Mouse (Mus musculus) hindbrain, embryonic 10.5 days (tissue): ENCODE measurements around the gene Dnmt3l. TPM values are rescaled to one million over a fixed set of nuclear protein-coding genes. Genes with fewer than 3 reads are reported as not detected.

Source experiments
- DNase-seq: peaks from one replicate; pipeline ENCODE4 v3.0.0-alpha.2; 2017; ENCODE audit warnings: low spot score
- H3K27ac ChIP-seq: fragments of 300-500 bp; sonication (generic); 2 replicates; pipeline ENCODE4 v1.5.1; 2016; ENCODE audit warnings: mild to moderate bottlenecking, moderate library complexity
- H3K27me3 ChIP-seq: fragments of 300-500 bp; sonication (generic); 2 replicates; pipeline ENCODE4 v1.6.1; 2016; ENCODE audit warnings: mild to moderate bottlenecking; ENCODE audit not compliant: poor library complexity, insufficient read depth, severe bottlenecking
- H3K36me3 ChIP-seq: fragments of 300-500 bp; sonication (generic); 2 replicates; pipeline ENCODE4 v1.6.1; 2016; ENCODE audit warnings: mild to moderate bottlenecking, moderate library complexity
- H3K4me1 ChIP-seq: fragments of 300-500 bp; sonication (generic); replicated peaks from 2 replicates; pipeline ENCODE4 v1.6.1; 2016; ENCODE audit warnings: mild to moderate bottlenecking
- H3K4me3 ChIP-seq: fragments of 300-500 bp; sonication (generic); 2 replicates; pipeline ENCODE4 v1.5.1; 2016; ENCODE audit warnings: mild to moderate bottlenecking, moderate library complexity
- H3K9me3 ChIP-seq: fragments of 300-500 bp; sonication (generic); 2 replicates; pipeline ENCODE4 v1.6.1; 2016; ENCODE audit warnings: mild to moderate bottlenecking, moderate library complexity
- WGBS: fragments of 180-500 bp; shearing (Covaris S2); methylation state at CpG from one replicate; pipeline ENCODE4 v1.1.7; 2016; 5-methylcytosine and 5-hydroxymethylcytosine counted together
- polyA plus RNA-seq: library from polyadenylated mRNA; unstranded; fragments of >200 nt; fragmentation: Nextera tagmentation; extraction: Ambion mirVana; gene quantifications from 2 replicates; pipeline ENCODE4 v1.2.1, GENCODE M21; 2016

Dnmt3l gene
- polyA plus RNA-seq, 1 experiment from 2014 or later = not detected

DNA sequence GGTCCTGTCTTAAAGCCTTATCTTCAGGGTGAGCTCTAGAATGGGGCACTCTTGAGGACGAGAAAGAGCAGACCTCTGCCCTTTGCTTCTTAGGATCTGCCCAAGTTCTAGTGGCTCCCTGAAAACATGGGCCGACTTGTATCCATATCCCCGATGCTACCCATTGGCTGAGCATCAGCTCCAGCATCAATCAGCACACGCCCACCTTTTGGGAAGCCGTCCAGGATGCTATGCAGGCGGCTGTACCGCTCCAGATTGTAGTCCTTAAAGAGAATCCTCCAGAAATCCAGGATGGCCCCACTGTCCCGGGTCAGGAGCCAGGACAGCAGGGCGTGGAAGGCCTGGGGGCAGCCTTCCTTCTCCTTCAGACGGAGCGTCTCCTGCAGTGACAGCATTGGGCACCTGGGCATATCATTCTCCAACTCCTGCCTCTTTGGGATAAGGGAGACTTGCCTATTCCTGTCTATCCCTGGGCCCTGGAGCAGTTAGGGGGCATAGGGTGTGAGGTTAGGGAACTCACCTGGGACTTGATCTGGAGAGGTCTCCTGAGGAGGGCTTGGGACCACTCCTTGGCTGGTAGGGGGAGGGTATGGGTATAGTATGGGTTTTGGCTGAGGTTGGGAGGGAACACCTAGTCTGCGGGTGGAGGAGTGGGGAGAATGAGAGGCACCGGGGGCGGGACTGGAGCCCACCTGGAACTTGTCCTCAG is 1.1 kb downstream of the Dnmt3l start:
- Histone ChIP-seq H3K27ac (peak overlapping the region; percentile 65), H3K36me3 (no peaks in the 10 kb centered on the region), H3K27me3 (peaks cover 23% of the 10 kb centered on the region), H3K4me3 (peak overlapping the region; percentile 40), H3K9me3 (no peaks in the 10 kb centered on the region), H3K4me1 (peaks cover 18% of the 10 kb centered on the region)
- 61% methylated on average over 14 of the region's 14 CpGs for WGBS
- DNase-seq = no peak

DNA sequence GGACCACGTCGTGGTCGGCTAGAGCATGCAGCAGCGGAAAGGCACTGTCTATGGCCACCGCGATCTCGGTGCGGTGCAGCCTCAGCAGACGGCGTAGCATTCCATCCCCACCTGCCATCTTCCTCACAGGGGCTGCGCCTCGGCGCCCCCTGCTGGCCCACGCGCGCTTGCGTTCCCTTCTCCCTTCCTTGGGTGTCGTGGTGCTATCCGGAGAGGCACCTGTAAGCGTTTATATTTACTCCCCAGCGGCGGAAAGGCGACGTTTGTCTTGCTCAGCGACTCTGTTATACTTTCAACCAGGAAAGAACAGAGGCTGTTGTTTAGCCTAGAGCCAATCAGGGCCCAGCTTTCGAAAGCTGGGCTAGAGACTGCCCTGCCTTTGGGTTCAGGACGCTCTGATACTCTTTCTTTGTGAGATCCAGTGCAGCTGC is 1.7 kb downstream of the Dnmt3l start, which contains the start of gene Aire:
Gene Aire (minus strand): TSS at position 205 of the 431 bp plus-strand sequence.
- Histone ChIP-seq H3K4me3 (peak within 1 kb of the TSS; percentile 40), H3K36me3 (no peaks in the 10 kb centered on the region), H3K4me1 (peaks cover 18% of the 10 kb centered on the region), H3K9me3 (no peaks in the 10 kb centered on the region), H3K27me3 (peaks cover 23% of the 10 kb centered on the region), H3K27ac (peak within 1 kb of the TSS; percentile 65)
- 3% methylated on average over 27 of the region's 27 CpGs for WGBS
- peak; percentile 71 for DNase-seq

DNA sequence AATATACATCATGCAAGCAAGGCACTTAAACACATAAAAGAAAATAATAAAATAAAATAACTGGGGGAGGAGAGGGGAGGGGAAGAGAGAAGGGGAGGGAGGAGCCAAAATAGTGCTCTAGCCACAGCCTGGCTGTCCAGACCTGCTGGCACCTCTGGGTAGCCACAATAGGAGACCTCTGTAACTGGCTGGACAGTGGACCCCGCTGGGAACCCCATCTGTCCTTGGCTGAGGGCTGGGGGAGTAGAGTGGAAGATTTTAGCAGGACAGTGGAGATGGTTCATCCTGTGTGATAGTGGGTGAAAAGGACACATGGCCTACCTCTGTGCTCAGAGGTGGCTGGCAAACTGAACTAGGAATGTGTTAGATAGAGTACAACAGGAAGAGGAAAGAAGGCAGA is 2.8 kb downstream of the Dnmt3l start:
- H3K4me3 ChIP-seq = no peak overlapping the region
- no peaks in the 10 kb centered on the region for H3K9me3 ChIP-seq
- H3K27ac ChIP-seq = no peak overlapping the region
- peaks cover 23% of the 10 kb centered on the region for H3K27me3 ChIP-seq
- 88% methylated on average over 1 of the region's 1 CpGs for WGBS
- peaks cover 19% of the 10 kb centered on the region for H3K4me1 ChIP-seq
- no peak for DNase-seq
- H3K36me3 ChIP-seq = no peaks in the 10 kb centered on the region

DNA sequence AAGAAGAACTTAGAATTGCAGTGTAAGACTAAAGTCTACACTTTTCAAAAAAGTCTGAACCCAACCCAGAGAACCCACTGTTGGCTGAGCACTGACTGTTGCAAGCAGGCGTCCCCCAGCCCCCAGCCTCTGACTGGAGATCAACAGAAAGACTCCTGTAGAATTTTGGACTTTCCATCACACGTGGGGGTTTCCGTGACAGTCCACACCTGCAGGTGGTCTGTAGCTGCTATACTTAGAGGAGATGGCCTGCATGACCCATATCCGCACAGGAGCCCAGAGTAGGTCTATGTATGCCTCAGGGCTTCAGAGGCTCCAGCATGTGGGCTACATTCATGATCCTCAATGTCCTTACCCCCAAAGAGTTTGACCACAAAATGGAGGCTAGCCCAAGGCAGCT is 4.6 kb downstream of the Dnmt3l start:
- 85% methylated on average over 4 of the region's 4 CpGs for WGBS
- DNase-seq = no peak
- no peaks in the 10 kb centered on the region for H3K36me3 ChIP-seq

DNA sequence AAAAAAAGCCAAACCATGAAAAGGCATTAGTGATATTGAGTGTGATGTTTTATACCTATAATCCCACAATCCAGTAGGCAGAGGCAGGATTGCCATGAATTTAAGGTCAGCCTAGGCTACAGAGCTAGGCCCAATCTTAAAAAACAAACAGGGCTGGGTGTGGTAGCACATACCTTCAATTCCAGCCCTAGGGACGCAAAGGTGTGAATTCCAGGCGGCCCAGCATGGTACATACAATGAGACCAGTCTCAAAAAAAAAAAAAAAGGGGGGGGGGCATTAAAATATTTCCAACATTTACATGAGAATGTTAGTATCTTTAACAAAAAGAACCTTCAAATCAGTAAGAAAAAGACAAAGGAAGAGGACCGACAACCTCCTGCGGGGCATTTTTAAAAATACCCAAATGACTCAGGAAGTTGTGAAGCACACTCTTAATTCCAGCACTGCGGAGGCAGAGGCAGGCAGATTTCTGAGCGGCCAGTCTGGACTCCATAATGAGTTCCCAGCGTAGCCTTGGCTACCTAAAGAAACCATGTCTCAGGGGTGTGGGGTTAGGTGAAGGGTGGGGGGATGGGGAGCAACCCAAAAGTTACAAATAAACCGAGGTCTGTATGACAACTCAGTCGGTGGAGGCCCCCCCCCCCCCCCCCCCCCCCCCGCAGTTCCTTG is 6.4 kb downstream of the Dnmt3l start:
- Histone ChIP-seq H3K27me3 (peaks cover 9% of the 10 kb centered on the region; the same call in 1 of the 2 replicates), H3K4me1 (peaks cover 9% of the 10 kb centered on the region), H3K4me3 (no peak overlapping the region), H3K27ac (no peak overlapping the region), H3K36me3 (no peaks in the 10 kb centered on the region), H3K9me3 (no peaks in the 10 kb centered on the region)
- no peak for DNase-seq
- 79% methylated on average over 10 of the region's 10 CpGs for WGBS

More for the DNA sequence above, 4.6 kb downstream of the Dnmt3l start:
- Histone ChIP-seq H3K9me3 (no peaks in the 10 kb centered on the region), H3K27me3 (peaks cover 23% of the 10 kb centered on the region), H3K4me1 (peaks cover 19% of the 10 kb centered on the region), H3K27ac (no peak overlapping the region), H3K4me3 (no peak overlapping the region)

DNA sequence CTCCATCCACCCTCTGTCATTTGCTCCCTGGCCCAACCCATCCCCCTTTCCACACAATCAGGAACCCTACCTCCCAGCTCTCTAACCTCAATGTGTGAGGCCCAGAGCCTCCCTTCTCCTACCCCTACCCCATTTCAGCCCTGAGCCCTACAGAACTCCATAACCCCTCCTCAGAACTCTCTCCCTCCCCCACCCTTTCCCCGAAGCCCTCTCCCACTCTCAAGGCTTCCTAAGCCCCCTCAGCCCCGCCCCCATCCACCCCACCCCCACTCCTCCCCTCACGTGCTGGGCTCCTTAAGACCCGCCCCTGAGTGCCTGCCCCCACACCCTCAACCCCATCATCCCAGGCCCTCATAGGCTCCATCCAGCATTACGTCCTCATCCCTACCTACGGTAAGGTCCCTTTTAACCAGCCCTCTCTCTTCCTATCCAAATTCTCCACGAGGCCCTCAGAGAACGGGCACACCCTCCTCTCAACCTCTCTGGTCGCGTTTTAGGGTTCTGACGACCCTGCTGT is 7.8 kb downstream of the Dnmt3l start:
- Histone ChIP-seq H3K9me3 (no peaks in the 10 kb centered on the region), H3K4me3 (no peak overlapping the region), H3K27ac (no peak overlapping the region), H3K27me3 (peaks cover 3% of the 10 kb centered on the region; the same call in 1 of the 2 replicates), H3K4me1 (0 out of 2 replicates have a peak, but pooled peaks cover 2% of the 10 kb centered on the region), H3K36me3 (no peaks in the 10 kb centered on the region)
- 62% methylated on average over 11 of the region's 11 CpGs for WGBS
- DNase-seq = no peak

DNA sequence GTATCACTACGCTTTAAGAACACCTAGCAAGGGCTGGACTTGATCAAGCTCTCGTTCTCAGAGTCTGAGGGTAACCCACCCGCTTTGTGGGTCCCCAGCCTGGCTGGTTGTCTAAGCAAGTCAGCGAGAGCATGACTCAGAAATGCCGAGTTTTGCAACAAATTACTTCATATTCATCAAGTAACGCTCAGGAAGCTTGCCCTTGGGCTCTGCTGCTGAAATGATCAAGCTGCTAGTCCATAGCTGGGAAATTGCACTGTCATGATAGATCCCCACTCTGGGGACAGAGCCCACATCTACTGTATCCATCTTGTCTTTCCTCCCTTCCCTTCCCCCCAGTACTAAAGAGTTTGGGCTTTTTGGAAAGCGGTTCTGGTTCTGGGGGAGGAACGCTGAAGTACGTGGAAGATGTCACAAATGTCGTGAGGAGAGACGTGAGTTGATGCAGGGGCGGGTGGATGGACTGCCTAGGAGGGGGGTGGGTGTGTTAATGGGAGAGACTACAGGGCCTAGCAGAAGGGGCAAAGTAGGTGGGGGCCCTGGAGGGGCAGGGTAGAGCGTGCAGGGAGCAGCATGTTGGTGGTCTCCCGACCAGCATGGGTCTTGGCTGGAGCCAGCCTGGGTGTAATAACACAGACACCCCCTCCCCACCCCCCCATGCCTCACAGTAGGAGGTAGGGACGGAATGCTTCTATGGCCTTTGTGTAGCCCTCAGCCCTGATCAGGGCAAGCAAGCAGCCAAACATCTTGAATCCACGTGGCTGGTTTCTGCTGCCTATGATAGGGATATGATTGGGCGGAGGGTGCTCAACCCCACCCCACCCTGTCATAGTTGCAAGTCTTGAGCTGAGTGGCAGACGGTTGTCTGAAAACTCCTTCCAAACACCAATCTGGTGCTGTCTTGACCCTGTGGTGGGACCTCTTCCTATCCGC is 13.2 kb downstream of the Dnmt3l start:
- H3K9me3 ChIP-seq = no peaks in the 10 kb centered on the region
- no peak for DNase-seq

DNA sequence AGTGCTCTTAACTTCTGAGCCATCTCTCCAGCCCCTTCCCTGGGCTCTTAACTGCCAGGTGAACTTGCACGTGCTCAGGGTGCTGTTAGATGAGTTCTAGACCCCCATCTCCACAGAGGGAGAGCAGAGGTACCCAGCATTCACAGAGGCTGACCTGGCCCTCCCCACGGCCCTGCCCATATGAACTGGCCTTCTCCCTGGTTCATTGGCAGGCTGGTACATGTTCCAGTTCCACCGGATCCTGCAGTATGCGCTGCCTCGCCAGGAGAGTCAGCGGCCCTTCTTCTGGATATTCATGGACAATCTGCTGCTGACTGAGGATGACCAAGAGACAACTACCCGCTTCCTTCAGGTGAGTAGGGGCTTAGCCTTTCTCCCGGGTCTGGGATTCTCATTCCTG is 15.3 kb downstream of the Dnmt3l start:
- Histone ChIP-seq H3K27ac (no peak overlapping the region), H3K4me1 (peaks cover 5% of the 10 kb centered on the region), H3K9me3 (no peaks in the 10 kb centered on the region), H3K4me3 (no peak overlapping the region), H3K36me3 (no peaks in the 10 kb centered on the region), H3K27me3 (no peaks in the 10 kb centered on the region)
- no peak for DNase-seq
- WGBS = 90% methylated on average over 8 of the region's 8 CpGs

More for the DNA sequence above, 13.2 kb downstream of the Dnmt3l start:
- 70% methylated on average over 19 of the region's 19 CpGs for WGBS
- Histone ChIP-seq H3K4me3 (no peak overlapping the region), H3K36me3 (no peaks in the 10 kb centered on the region), H3K27ac (no peak overlapping the region), H3K27me3 (no peaks in the 10 kb centered on the region), H3K4me1 (peaks cover 5% of the 10 kb centered on the region)

DNA sequence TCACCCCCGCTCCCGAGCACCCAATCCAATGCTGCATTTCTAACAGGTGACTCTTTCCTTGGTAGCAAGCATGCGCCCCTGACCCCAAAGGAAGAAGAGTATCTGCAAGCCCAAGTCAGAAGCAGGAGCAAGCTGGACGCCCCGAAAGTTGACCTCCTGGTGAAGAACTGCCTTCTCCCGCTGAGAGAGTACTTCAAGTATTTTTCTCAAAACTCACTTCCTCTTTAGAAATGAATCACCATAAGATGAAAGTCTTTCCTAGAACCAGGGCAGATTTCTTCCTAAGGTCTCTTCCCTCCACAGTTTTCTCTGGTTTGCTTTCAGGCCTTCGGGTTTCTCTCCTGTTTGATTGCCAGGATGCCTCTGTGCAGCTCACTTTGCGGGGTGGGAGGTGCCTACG is 21.4 kb downstream of the Dnmt3l start:
- WGBS = 86% methylated on average over 9 of the region's 9 CpGs

DNA sequence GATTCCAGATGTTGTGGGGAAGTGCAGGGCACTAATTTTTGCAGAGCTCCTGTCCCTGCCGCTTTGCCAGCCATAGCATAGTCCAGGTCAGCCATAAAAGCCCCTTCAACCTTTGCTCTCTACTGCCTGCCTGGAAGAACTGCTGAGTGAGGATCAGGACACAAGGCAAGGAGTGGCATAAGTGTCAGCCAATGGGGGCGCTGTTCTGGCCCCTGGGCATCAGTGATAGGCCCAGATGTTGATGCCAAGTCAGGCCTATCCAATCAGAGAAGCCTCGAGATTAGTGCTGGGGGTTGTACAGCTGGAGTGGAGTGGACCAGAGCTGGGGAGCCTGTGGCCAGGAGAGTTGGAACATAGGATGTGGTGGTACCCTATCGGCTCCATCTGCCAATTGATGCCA is 25.5 kb downstream of the Dnmt3l start:
- Histone ChIP-seq H3K27ac (no peak overlapping the region), H3K36me3 (no peaks in the 10 kb centered on the region), H3K4me3 (no peak overlapping the region), H3K9me3 (no peaks in the 10 kb centered on the region), H3K4me1 (peaks cover 27% of the 10 kb centered on the region), H3K27me3 (peaks cover 35% of the 10 kb centered on the region)
- no peak for DNase-seq
- WGBS = 39% methylated on average over 4 of the region's 4 CpGs

More for the DNA sequence above, 21.4 kb downstream of the Dnmt3l start:
- no peaks in the 10 kb centered on the region for H3K9me3 ChIP-seq
- H3K4me3 ChIP-seq = no peak overlapping the region
- no peak for DNase-seq
- H3K36me3 ChIP-seq = no peaks in the 10 kb centered on the region
- peaks cover 7% of the 10 kb centered on the region for H3K27me3 ChIP-seq
- no peak overlapping the region for H3K27ac ChIP-seq
- H3K4me1 ChIP-seq = peaks cover 9% of the 10 kb centered on the region

DNA sequence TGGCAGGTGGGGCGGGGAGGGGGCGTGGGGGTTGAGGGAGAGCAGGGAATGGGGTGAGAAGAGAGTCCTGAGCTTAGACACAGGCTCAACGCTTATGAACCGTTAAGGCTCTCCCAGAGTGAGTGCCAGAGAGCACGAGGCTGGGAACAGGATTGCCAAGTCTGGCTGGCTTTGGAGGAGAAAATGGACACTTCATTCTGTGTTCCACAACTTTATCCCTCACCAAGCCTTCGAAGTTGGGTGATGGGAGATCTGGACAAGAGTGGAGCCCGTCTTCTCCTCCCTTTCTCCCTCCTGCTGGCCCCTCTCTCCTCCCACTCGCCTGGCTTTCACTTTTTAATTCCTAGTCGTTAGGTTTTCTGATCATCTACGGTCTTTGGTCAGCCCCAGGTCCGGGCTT is 26.8 kb downstream of the Dnmt3l start:
- no peaks in the 10 kb centered on the region for H3K36me3 ChIP-seq
- peak overlapping the region; percentile 77 for H3K4me3 ChIP-seq
- no peaks in the 10 kb centered on the region for H3K9me3 ChIP-seq
- H3K27me3 ChIP-seq = peaks cover 35% of the 10 kb centered on the region
- DNase-seq = no peak
- H3K4me1 ChIP-seq = peaks cover 27% of the 10 kb centered on the region
- peak overlapping the region; percentile 79; the same call in 1 of the 2 replicates for H3K27ac ChIP-seq
- WGBS = 29% methylated on average over 11 of the region's 11 CpGs
